Mouse (Mus musculus): ENCODE measurements around the gene Fgfr2. TPM values are rescaled to one million over a fixed set of nuclear protein-coding genes. Genes with fewer than 3 reads are reported as not detected.

Fgfr2 gene
- total RNA-seq, 2 experiments from 2014 or later = 44.0 to 52.8 TPM

DNA sequence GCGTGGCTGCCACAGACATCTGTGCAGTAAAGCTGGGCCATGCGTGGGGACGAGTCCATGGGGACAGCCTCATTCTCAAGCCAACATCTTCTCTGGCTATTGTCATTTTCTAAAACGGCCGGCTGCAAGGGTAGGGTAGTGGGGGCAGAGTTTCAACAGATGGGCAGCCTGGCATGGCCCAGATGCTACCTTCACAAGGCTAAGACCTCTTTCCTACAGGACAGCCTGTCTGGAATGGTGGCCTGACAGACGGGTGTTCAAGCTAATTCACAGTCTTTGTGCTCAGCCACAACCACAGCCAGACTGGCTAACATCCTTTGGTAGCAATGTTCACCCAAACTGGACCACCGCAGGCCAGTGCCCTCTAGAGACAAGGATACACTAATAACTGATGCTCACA is 392.6 kb downstream of the Fgfr2 start:
- no peak for DNase-seq (ENCODE audit: low spot score in 2 of 2)

- DNase-seq (ENCODE audit: low spot score in 2 of 2) = no peak
These were observed 393.9 kb downstream of the Fgfr2 start for GRCm38 (mm10) chr7:132729093-132729831.

DNA sequence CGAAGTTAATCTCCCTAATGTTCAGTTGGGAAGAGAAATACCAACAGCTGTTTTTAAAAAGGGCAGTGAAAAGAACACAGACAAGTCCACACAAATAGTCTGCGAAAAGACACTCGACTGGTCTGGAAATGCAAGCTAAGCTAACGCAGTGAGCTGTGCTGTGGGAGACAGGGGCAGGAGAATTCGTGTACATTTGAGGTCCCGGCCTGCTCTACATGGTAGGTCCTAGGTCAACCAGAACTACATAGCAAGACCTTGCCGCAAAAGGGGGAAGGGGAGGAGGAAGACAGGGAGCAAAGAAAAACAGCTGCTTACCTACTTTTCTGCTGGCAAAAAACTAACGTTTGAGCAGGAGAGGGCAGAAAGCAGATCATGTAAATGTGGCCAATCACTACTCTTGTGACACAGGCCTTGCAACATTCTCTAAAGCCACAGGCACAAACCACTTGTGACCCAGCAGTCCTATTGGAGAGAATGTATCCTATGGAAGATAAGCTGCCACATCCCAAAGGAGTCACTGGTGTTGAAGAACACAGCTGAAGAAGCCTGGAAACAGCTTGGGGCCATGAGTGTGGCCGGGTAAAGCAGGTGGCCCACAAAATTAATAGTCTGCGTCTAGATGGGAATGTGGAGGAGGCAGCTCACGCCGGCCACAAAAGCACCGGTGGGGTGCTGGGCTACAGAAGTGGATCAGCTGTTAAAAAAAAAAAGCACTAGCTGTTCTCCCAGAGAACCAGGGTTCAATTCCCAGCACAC is 396.9 kb downstream of the Fgfr2 start:
- no peak for DNase-seq (ENCODE audit: low spot score in 2 of 2)

- DNase-seq (ENCODE audit: low spot score in 2 of 2) = no peak
These were observed 398.6 kb downstream of the Fgfr2 start for GRCm38 (mm10) chr7:132724501-132725062.

DNA sequence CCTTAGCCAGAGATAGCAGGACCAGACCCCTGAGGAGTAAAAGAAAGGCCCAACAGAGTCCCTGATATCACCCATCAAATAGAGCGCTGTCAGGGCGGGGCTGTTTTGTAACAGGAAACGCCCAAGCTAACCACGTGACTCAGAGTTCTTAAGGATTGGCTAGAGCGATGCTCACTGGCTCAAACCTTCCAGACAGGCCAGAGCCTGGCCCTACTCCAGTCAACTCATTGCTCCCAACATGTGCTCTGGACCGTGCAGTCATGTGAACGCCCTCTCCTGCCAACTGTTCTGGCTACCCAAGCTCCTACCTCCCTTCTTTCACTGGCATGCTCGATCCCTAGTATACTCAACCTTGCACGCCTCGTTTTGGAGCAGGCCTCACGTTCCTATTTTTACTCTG is 399.2 kb downstream of the Fgfr2 start:
- DNase-seq (ENCODE audit: low spot score in 2 of 2) = peak in 1 of 2 experiments; percentile 48

DNA sequence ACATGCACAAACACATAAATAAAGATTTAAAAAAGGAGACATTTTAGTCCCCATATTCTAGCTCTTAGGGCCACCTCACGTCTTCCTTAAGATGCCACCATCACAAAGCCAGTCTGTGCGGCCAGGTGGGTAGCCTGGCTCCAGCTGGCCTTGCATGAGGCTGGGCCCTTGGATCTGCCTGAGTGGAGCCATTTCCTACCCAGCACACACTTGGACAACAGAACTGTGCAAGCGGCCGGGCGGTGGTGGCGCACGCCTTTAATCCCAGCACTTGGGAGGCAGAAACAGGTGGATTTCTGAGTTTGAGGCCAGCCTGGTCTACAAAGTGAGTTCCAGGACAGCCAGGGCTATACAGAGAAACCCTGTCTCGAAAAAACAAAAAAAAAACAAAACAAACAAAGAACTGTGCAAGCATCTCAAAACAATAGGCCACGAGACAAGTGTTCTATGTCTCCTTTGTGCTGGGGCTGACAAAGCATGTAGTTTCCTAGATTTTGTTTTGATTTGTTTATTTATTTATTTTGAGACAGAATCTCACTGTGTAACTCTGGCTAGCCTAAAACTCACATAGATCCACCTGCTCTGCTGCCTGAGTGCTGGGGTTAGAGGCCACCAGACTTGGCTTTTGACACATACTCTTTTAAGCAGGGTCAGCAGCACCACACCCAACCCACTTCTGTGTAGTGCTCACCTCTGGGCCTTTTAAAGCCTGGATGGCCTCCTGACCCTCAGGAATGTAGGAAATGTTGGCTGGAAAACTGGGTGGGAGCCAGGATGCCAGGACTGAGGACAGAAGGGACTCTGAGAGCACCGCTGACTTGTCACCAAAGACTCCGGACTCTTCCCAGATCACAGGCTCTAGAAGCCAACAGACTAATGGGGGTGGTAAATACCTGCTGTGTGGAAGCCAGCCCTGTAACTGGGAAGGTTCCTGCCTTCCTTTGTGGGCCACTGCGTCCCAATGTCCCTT is 400.5 kb downstream of the Fgfr2 start:
- DNase-seq (ENCODE audit: low spot score in 2 of 2) = no peak

DNA sequence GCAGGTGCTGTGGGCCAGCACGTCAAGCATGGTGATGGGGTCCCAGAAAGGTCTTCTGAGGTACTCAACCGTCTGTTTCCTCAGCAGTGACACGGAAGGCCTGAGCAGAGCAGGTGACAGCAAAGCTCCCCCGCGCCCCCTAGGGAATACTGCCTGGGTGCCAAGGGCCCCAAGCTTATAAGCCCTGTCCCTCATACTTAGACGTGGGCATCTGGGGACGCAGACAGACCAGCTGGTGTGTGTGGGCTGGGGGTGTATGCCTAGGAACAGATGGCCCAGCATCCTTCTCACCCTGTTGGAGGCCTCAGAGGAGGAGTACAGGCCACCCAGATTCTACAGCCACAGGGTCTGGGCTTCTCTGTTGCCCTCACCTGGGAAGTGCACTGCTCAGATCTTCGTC is 402.6 kb downstream of the Fgfr2 start:
- peak; percentile 64 to 78 for DNase-seq (ENCODE audit: low spot score in 2 of 2)

DNA sequence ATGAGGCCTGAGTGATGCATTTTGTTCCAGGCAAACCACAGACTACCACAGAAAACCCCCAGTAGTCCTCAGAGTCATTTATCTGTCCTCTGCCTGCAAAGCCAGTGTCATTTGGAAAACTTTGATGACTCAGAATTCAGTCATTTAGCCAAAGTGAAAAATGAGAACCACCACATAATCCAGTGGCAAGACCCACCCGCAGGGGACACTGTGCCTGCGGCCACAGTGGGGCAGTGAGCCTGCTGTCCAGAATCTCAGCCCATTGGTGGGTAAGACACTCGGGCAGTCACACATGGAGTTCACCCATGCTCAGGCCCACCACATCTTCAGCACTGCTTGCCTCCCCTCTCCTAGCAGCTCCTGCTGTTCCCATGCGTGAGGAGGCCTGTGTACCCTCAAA is 403.6 kb downstream of the Fgfr2 start:
- DNase-seq (ENCODE audit: low spot score in 2 of 2) = no peak

DNA sequence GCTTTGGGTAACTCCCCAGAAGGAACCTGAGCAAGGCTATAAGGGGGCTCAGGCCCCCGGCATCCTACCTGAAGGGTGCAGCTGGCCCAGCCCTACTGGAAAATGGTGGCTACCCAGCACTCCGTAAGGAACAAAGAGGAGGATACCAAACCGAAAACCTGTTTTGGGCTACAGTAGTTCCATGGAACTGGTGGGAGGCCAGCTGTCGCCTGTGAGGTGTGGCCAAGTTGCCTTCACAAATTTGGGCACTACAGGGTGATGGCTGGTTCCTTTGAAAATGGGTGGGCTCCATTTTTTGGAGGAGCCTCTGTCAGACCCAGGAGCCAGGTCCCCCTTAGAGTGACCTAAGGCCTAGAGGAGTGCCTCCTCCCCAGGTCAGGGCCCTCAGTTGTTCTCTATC is 407.9 kb downstream of the Fgfr2 start:
- DNase-seq (ENCODE audit: low spot score in 2 of 2) = no peak

DNA sequence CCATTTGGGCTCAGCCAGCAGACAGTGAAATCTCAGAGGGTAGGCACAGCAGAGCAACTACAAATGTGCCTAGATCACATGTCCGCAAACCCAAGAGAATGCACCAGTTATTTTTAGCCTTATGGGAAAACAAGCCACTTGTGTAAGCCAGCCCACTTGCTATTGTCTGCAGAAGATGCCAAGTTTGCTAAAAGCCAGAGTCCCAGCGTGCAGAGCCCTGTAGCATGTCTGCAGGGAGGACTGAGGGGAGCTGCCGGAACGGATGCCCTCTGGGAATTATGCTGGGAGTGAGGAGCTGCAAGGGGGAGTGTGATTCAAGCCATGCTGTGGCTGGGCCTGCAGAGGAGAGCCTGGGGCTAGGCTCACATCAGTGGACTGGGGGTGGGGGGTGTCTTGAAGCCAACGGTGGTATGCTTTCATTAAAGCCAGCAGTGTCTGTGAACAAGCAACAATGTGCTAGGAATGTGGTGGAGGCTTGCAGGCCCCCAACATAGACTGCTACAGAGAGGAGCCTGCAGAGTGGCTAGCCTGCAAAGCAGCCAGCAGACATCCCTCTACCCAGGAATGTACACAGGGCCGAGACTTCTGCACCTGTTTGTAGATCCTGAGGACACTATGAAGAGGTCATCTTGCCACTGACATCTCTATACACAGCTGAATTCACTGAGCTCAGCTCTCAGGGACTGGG is 408.8 kb downstream of the Fgfr2 start:
- DNase-seq (ENCODE audit: low spot score in 2 of 2) = no peak

- no peak for DNase-seq (ENCODE audit: low spot score in 2 of 2)
These were observed 409.5 kb downstream of the Fgfr2 start for GRCm38 (mm10) chr7:132713483-132714126.

- DNase-seq (ENCODE audit: low spot score in 2 of 2) = no peak
These were observed 410.2 kb downstream of the Fgfr2 start for GRCm38 (mm10) chr7:132712956-132713355.

DNA sequence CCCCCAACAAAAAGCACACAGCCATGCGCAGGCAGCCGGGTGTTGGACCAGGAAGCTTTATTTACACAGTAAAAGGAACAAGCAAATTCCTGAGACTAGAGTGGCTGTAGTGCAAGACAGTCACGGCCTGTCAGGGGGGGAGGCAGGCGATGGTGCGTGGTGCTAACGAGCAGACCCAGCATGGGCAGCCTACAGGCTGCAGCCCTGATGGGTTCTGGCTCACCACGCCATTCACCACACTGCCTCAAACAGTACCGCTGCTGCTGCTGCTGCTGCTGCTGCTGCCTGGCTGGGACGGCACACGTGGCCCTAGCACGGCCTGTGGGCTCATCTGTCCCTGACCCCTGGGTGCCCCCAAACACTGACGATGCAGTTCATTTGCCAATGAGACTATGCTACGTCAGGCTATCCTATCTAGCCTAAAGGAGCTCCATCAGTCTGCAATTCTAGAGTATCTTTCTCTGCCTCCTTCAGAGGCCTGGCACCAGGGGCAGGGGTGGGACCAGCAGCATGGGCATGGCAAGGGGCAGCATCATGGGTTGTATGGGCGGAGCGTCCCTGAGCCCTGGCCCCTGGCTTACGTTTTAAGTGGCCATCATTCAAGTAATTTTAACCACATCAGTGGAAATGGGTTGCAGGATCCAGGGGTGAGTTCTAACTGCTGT is 411.0 kb downstream of the Fgfr2 start:
- DNase-seq (ENCODE audit: low spot score in 2 of 2) = no peak

GRCm38 (mm10) chr7:132711579-132711978 is 411.6 kb downstream of the Fgfr2 start:
- no peak for DNase-seq (ENCODE audit: low spot score in 2 of 2)

DNA sequence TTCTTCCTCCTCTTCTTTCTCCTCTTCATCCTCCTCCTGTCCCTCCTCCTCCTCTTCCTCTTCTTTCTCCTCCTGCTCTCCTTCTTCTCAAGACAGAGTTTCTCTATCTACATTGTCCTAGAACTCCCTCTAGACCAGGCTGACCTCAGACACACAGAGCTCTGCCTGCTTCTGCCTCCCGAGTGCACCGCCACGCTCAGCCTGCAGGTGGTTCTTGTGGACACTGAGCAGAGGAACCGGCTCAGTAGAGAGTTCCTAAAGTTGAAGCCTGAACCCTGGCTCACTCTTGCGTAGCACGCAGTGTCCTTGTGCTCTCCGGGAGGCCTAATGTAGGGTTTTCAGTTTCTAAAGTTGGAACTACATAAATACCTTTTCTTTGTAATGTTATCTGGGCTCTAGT is 418.0 kb downstream of the Fgfr2 start:
- no peak for DNase-seq (ENCODE audit: low spot score in 2 of 2)

- no peak for DNase-seq (ENCODE audit: low spot score in 2 of 2)
These were observed 418.8 kb downstream of the Fgfr2 start for GRCm38 (mm10) chr7:132704310-132704875.

- no peak for DNase-seq (ENCODE audit: low spot score in 2 of 2)
These were observed 419.4 kb downstream of the Fgfr2 start for GRCm38 (mm10) chr7:132703515-132704309.

GRCm38 (mm10) chr7:132702492-132703070 is 420.6 kb downstream of the Fgfr2 start:
- DNase-seq (ENCODE audit: low spot score in 2 of 2) = no peak

Data from left cerebral cortex, adult 18-20 months (tissue).